Mouse (Mus musculus) heart, adult 2 months (tissue): ENCODE measurements around the gene Usp4. TPM values are rescaled to one million over a fixed set of nuclear protein-coding genes. Genes with fewer than 3 reads are reported as not detected.
A peak's percentile ranks its signal among the peaks of the same experiment; 100 is the strongest.

Experiments used
- DNase-seq, 2 experiments: peaks; one replicate each; pipeline ENCODE4 v3.0.0; 2021
- H3K27ac ChIP-seq: fragments of 200-600 bp; 2 replicates; pipeline ENCODE4 v1.8.1; 2022
- H3K27me3 ChIP-seq: fragments of 200-500 bp; 2 replicates; pipeline ENCODE4 v1.6.1; 2012; ENCODE audit warnings: mild to moderate bottlenecking, low read length, inconsistent platforms, mixed read lengths; ENCODE audit not compliant: control insufficient read depth, insufficient read depth
- H3K36me3 ChIP-seq: fragments of 200-500 bp; 2 replicates; pipeline ENCODE4 v1.6.1; 2012; ENCODE audit warnings: low read length, inconsistent platforms; ENCODE audit not compliant: control insufficient read depth, insufficient read depth
- H3K4me1 ChIP-seq: fragments of 200-500 bp; 2 replicates; pipeline ENCODE4 v1.6.1; 2011; ENCODE audit warnings: low read length; ENCODE audit not compliant: control insufficient read depth, insufficient read depth
- H3K4me3 ChIP-seq: fragments of 200-600 bp; 2 replicates; pipeline ENCODE4 v1.8.1; 2022
- H3K79me2 ChIP-seq: fragments of 200-500 bp; replicated peaks from 2 replicates; pipeline ENCODE4 v1.6.1; 2012; ENCODE audit warnings: mild to moderate bottlenecking, inconsistent platforms, low read length, moderate library complexity, mixed read lengths; ENCODE audit not compliant: control insufficient read depth, insufficient read depth
- H3K9ac ChIP-seq: fragments of 200-500 bp; 2 replicates; pipeline ENCODE4 v1.6.1; 2012; ENCODE audit warnings: low read depth, mild to moderate bottlenecking, control low read depth, inconsistent platforms, low read length, mixed read lengths
- CTCF ChIP-seq: fragments of 200-600 bp; IDR thresholded peaks from 2 replicates; pipeline ENCODE4 v1.8.1; 2022; ENCODE audit warnings: antibody characterized with exemption, mild to moderate bottlenecking, moderate library complexity
- EP300 ChIP-seq: fragments of 200-500 bp; IDR thresholded peaks from 2 replicates; pipeline ENCODE4 v1.6.1; 2011; ENCODE audit warnings: low read depth, low read length, control low read depth; ENCODE audit not compliant: insufficient read depth
- POLR2A ChIP-seq: fragments of 200-500 bp; IDR thresholded peaks from 2 replicates; pipeline ENCODE4 v1.6.1; 2011; ENCODE audit warnings: mild to moderate bottlenecking, low read depth, low read length, control low read depth; ENCODE audit not compliant: insufficient read depth
- WGBS: fragments of 180-500 bp; shearing (Covaris S2); methylation state at CpG from one replicate; pipeline ENCODE4 v1.1.7; 2018; 5-methylcytosine and 5-hydroxymethylcytosine counted together
- intact Hi-C: fragments of 180-260 bp; cut with DNase I; formaldehyde crosslinking; loops from one replicate; pipeline ENCODE4 v1.15.1; 2025
- polyA plus RNA-seq: library from polyadenylated mRNA; depleted of rRNA; stranded (reverse); fragments of >200 nt; gene quantifications from 2 replicates; pipeline ENCODE4 v1.2.3, GENCODE M21; 2012; rRNA removed
- total RNA-seq, 2 experiments: library from RNA; stranded (reverse); gene quantifications; 2 replicates each; pipeline ENCODE4 v1.2.3; 2021

Gene Usp4
- total and polyA plus RNA-seq, 3 experiments = 52.7 to 74.8 (median 66.1) TPM

- no peak overlapping the region for H3K4me3 ChIP-seq
- no peaks in the 10 kb centered on the region for H3K4me1 ChIP-seq
These were observed 83.9 kb downstream of the Usp4 start for GRCm38 (mm10) chr9:108431431-108432067.

GRCm38 (mm10) chr9:108436182-108436581 lies 88.5 kb downstream of the Usp4 start, which contains the start of gene BC048562:
Gene BC048562 (plus strand): TSS chr9:108436482.
- Histone ChIP-seq H3K27ac (no peak within 1 kb of the TSS), H3K79me2 (no peaks in the 10 kb centered on the region), H3K4me3 (no peak within 1 kb of the TSS), H3K9ac (no peak within 1 kb of the TSS), H3K4me1 (peaks cover 8% of the 10 kb centered on the region), H3K27me3 (no peaks in the 10 kb centered on the region), H3K36me3 (no peaks in the 10 kb centered on the region)
- no peak for DNase-seq
- intact Hi-C loops = no loop called here
- WGBS = 76% methylated on average over 3 of the region's 3 CpGs
- no peak for TF ChIP-seq POLR2A
- TF ChIP-seq CTCF = no peak
- no peak for TF ChIP-seq EP300

More at GRCm38 (mm10) chr9:108431431-108432067, 83.9 kb downstream of the Usp4 start:
- H3K9ac ChIP-seq = no peak overlapping the region
- no peaks in the 10 kb centered on the region for H3K79me2 ChIP-seq
- H3K27ac ChIP-seq = no peak overlapping the region
- no peaks in the 10 kb centered on the region for H3K27me3 ChIP-seq
- intact Hi-C loops = no loop called here
- H3K36me3 ChIP-seq = no peaks in the 10 kb centered on the region
- no peak for TF ChIP-seq EP300
- TF ChIP-seq POLR2A = no peak
- no peak for TF ChIP-seq CTCF
- WGBS = 47% methylated on average over 32 of the region's 32 CpGs
- DNase-seq = no peak

GRCm38 (mm10) chr9:108439176-108439575 lies 91.5 kb downstream of the Usp4 start:
- peaks cover 11% of the 10 kb centered on the region for H3K4me1 ChIP-seq
- no peaks in the 10 kb centered on the region for H3K79me2 ChIP-seq
- no peak overlapping the region for H3K4me3 ChIP-seq
- TF ChIP-seq POLR2A (no peak), EP300 (no peak), CTCF (no peak)
- H3K27me3 ChIP-seq = no peaks in the 10 kb centered on the region
- no peak overlapping the region for H3K9ac ChIP-seq
- 78% methylated on average over 6 of the region's 6 CpGs for WGBS
- intact Hi-C loops = no loop called here
- no peak for DNase-seq
- H3K27ac ChIP-seq = no peak overlapping the region
- no peaks in the 10 kb centered on the region for H3K36me3 ChIP-seq

GRCm38 (mm10) chr9:108440485-108440884 lies 92.8 kb downstream of the Usp4 start:
- no peaks in the 10 kb centered on the region for H3K36me3 ChIP-seq
- intact Hi-C loops = no loop called here
- H3K27me3 ChIP-seq = no peaks in the 10 kb centered on the region
- H3K27ac ChIP-seq = no peak overlapping the region
- no peaks in the 10 kb centered on the region for H3K79me2 ChIP-seq
- peaks cover 11% of the 10 kb centered on the region for H3K4me1 ChIP-seq
- TF ChIP-seq EP300 (no peak), POLR2A (no peak), CTCF (no peak)
- no peak for DNase-seq
- H3K9ac ChIP-seq = no peak overlapping the region
- no peak overlapping the region for H3K4me3 ChIP-seq
- WGBS = 49% methylated on average over 5 of the region's 5 CpGs

- TF ChIP-seq POLR2A = no peak
- TF ChIP-seq CTCF = no peak
- no peak for TF ChIP-seq EP300
- Histone ChIP-seq H3K27me3 (no peaks in the 10 kb centered on the region), H3K9ac (peak overlapping the region; percentile 17; the same call in 1 of the 2 replicates), H3K79me2 (no peaks in the 10 kb centered on the region), H3K27ac (peak overlapping the region; percentile 20; the same call in 1 of the 2 replicates), H3K36me3 (no peaks in the 10 kb centered on the region), H3K4me1 (peaks cover 11% of the 10 kb centered on the region), H3K4me3 (peak overlapping the region; percentile 15; the same call in 1 of the 2 replicates)
- intact Hi-C loops = no loop called here
- no peak for DNase-seq
- WGBS = 30% methylated on average over 11 of the region's 11 CpGs
These were observed 93.7 kb downstream of the Usp4 start for GRCm38 (mm10) chr9:108441236-108441919.

Other genes with a start within 250 kb of the Usp4 start
- under 1 TPM; 0.03 to 0.05 TPM for gene Bsn, start 157.5 kb upstream of the Usp4 start, total RNA-seq
- 0.06 and 0.10 TPM in 2 replicates for gene Bsn, start 157.5 kb upstream of the Usp4 start, polyA plus RNA-seq
- 100 to 1,000 TPM; 305 to 347 TPM for gene Dag1, start 83.9 kb upstream of the Usp4 start, total RNA-seq
- 124 and 157 TPM in 2 replicates for gene Dag1, start 83.9 kb upstream of the Usp4 start, polyA plus RNA-seq
- gene Nicn1, start 57.4 kb upstream of the Usp4 start, total RNA-seq = 10 to 100 TPM; 21.0 to 21.5 TPM
- 24.1 and 37.1 TPM in 2 replicates for gene Nicn1, start 57.4 kb upstream of the Usp4 start, polyA plus RNA-seq
- 1 to 10 TPM; 4.0 to 4.6 TPM for gene Amt, start 51.0 kb upstream of the Usp4 start, total RNA-seq
- gene Amt, start 51.0 kb upstream of the Usp4 start, polyA plus RNA-seq = 4.8 and 9.2 TPM in 2 replicates
- gene Rhoa, start 41.7 kb upstream of the Usp4 start, total RNA-seq = 100 to 1,000 TPM; 216 to 234 TPM
- 110 and 266 TPM in 2 replicates for gene Rhoa, start 41.7 kb upstream of the Usp4 start, polyA plus RNA-seq
- 10 to 100 TPM; 50.5 to 52.8 TPM for gene Tcta, start 41.7 kb upstream of the Usp4 start, total RNA-seq
- 64.8 and 82.4 TPM in 2 replicates for gene Tcta, start 41.7 kb upstream of the Usp4 start, polyA plus RNA-seq
- 100 to 1,000 TPM in 1 of 2 experiments, 10 to 100 TPM in 1; 92.2 to 130 TPM for gene Gpx1, start 8.9 kb upstream of the Usp4 start, total RNA-seq
- 212 and 327 TPM in 2 replicates for gene Gpx1, start 8.9 kb upstream of the Usp4 start, polyA plus RNA-seq
- gene 1700102P08Rik, start 45.0 kb downstream of the Usp4 start, total RNA-seq = under 1 TPM; 0.57 to 0.68 TPM
- gene 1700102P08Rik, start 45.0 kb downstream of the Usp4 start, polyA plus RNA-seq = 0.25 and 0.44 TPM in 2 replicates
- not detected for gene Ccdc36, start 80.6 kb downstream of the Usp4 start, total RNA-seq
- gene Ccdc36, start 80.6 kb downstream of the Usp4 start, polyA plus RNA-seq = not detected in 2 replicates
- not detected for gene BC048562, start 88.6 kb downstream of the Usp4 start, total RNA-seq
- gene BC048562, start 88.6 kb downstream of the Usp4 start, polyA plus RNA-seq = not detected in 2 replicates
- gene Ccdc71, start 112.7 kb downstream of the Usp4 start, total RNA-seq = 10 to 100 TPM; 22.5 to 26.6 TPM
- gene Ccdc71, start 112.7 kb downstream of the Usp4 start, polyA plus RNA-seq = 14.7 and 16.7 TPM in 2 replicates
- 1 to 10 TPM; 4.9 to 5.8 TPM for gene Klhdc8b, start 113.7 kb downstream of the Usp4 start, total RNA-seq
- gene Klhdc8b, start 113.7 kb downstream of the Usp4 start, polyA plus RNA-seq = 21.5 and 26.6 TPM in 2 replicates
- gene Lamb2, start 131.9 kb downstream of the Usp4 start, total RNA-seq = 100 to 1,000 TPM; 326 to 360 TPM
- gene Lamb2, start 131.9 kb downstream of the Usp4 start, polyA plus RNA-seq = 272 and 392 TPM in 2 replicates
- gene Usp19, start 142.7 kb downstream of the Usp4 start, total RNA-seq = 10 to 100 TPM; 83.2 to 91.9 TPM
- gene Usp19, start 142.7 kb downstream of the Usp4 start, polyA plus RNA-seq = 110 and 147 TPM in 2 replicates
- gene Qars, start 159.9 kb downstream of the Usp4 start, total RNA-seq = 10 to 100 TPM; 68.4 to 76.3 TPM
- gene Qars, start 159.9 kb downstream of the Usp4 start, polyA plus RNA-seq = 108 and 173 TPM in 2 replicates
- gene Qrich1, start 169.0 kb downstream of the Usp4 start, total RNA-seq = 10 to 100 TPM; 57.8 to 64.2 TPM
- 55.6 and 70.1 TPM in 2 replicates for gene Qrich1, start 169.0 kb downstream of the Usp4 start, polyA plus RNA-seq
- gene Impdh2, start 212.4 kb downstream of the Usp4 start, total RNA-seq = 10 to 100 TPM; 47.8 to 51.2 TPM
- 55.5 and 65.0 TPM in 2 replicates for gene Impdh2, start 212.4 kb downstream of the Usp4 start, polyA plus RNA-seq
- 10 to 100 TPM; 61.9 to 88.1 TPM for gene Ndufaf3, start 219.6 kb downstream of the Usp4 start, total RNA-seq
- 60.7 and 69.1 TPM in 2 replicates for gene Ndufaf3, start 219.6 kb downstream of the Usp4 start, polyA plus RNA-seq
- gene Dalrd3, start 222.0 kb downstream of the Usp4 start, total RNA-seq = 10 to 100 TPM; 22.8 to 25.6 TPM
- 79.2 and 81.5 TPM in 2 replicates for gene Dalrd3, start 222.0 kb downstream of the Usp4 start, polyA plus RNA-seq
- gene Wdr6, start 230.9 kb downstream of the Usp4 start, total RNA-seq = 10 to 100 TPM; 13.3 to 17.2 TPM
- gene Wdr6, start 230.9 kb downstream of the Usp4 start, polyA plus RNA-seq = 16.5 and 21.9 TPM in 2 replicates
- 10 to 100 TPM; 14.2 to 15.3 TPM for gene P4htm, start 249.8 kb downstream of the Usp4 start, total RNA-seq
- 21.0 and 25.2 TPM in 2 replicates for gene P4htm, start 249.8 kb downstream of the Usp4 start, polyA plus RNA-seq